Mouse (Mus musculus): ENCODE results near the gene Fgfr2. TPM values are rescaled to one million over a fixed set of nuclear protein-coding genes. Genes with fewer than 3 reads are reported as not detected.

The Fgfr2 gene
- total and polyA plus RNA-seq, 2 experiments from 2014 or later: 17.1 to 47.6 TPM

DNA sequence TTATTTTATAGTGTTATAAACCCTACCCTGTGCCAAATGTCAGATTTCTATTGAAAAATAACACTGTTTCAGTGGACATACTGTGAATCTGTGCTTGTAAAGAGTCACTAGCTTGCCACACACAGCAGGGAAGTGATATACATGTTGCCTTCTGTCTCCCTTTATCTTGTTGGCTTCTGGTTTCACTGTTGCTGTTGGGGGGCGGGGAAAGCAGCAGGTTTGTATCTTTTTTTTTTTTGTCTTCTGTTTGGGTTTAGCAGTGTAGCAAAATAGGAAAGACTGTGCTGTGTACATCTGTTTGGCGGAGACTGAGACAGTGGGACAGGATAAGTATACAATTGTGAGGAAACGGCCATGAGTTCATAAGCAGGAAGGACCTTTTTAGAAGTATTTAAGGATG lies 2255.9 kb downstream of the Fgfr2 start:
- peak overlapping the region; percentile 72 for H3K4me2 ChIP-seq (ENCODE audit: low read depth)
- H3K27ac ChIP-seq (ENCODE audit: low read depth, low read length): no peak overlapping the region
- H3K27me3 ChIP-seq (ENCODE audit: insufficient read depth, low read length): no peaks in the 10 kb centered on the region; the same call in 1 of the 2 replicates
- no peaks in the 10 kb centered on the region for H3K36me3 ChIP-seq (ENCODE audit: insufficient read depth)
- H3K4me3 ChIP-seq (ENCODE audit: low read depth, low read length): peak overlapping the region; percentile 85
- 73% methylated on average over 3 of the region's 3 CpGs for WGBS
- H3K4me1 ChIP-seq (ENCODE audit: insufficient read depth): peaks cover 7% of the 10 kb centered on the region; the same call in 1 of the 2 replicates
- no peak for DNase-seq
- H3K9ac ChIP-seq: no peak overlapping the region
- TF ChIP-seq CTCF (IDR thresholded peaks at IDR 0.05; ENCODE audit: low read depth): no peak
- no peaks in the 10 kb centered on the region for H3K9me3 ChIP-seq (ENCODE audit: low read length)
- ATAC-seq: no peak

DNA sequence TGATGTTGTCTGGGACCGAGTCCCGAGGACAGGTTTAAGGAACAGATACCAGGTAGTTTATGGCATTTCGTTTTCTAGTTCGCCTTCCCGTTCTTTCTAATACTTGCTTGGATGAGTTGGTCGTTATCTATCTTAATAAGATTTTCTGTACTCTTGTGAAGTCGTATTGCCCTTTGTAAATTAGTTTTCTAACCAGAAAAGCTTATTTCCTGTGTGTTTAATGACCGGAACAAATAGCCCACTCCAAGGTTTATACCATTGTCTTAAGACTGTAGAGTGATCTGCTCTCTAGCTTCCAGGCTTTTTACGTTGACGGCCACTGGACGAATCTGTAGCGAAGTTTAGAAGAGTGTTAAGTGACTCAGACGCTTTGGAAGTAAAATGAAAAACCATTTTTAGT lies 2256.5 kb downstream of the Fgfr2 start:
- WGBS: 5% methylated on average over 13 of the region's 13 CpGs
- peaks cover 7% of the 10 kb centered on the region; the same call in 1 of the 2 replicates for H3K4me1 ChIP-seq (ENCODE audit: insufficient read depth)
- ATAC-seq: no peak
- TF ChIP-seq CTCF (IDR thresholded peaks at IDR 0.05; ENCODE audit: low read depth): no peak
- no peaks in the 10 kb centered on the region; the same call in 1 of the 2 replicates for H3K27me3 ChIP-seq (ENCODE audit: insufficient read depth, low read length)
- no peak for DNase-seq
- H3K9ac ChIP-seq: peak overlapping the region; percentile 87
- H3K4me3 ChIP-seq (ENCODE audit: low read depth, low read length): peak overlapping the region; percentile 85
- H3K36me3 ChIP-seq (ENCODE audit: insufficient read depth): no peaks in the 10 kb centered on the region
- peak overlapping the region; percentile 72 for H3K4me2 ChIP-seq (ENCODE audit: low read depth)
- peak overlapping the region; percentile 91 for H3K27ac ChIP-seq (ENCODE audit: low read depth, low read length)
- no peaks in the 10 kb centered on the region for H3K9me3 ChIP-seq (ENCODE audit: low read length)

DNA sequence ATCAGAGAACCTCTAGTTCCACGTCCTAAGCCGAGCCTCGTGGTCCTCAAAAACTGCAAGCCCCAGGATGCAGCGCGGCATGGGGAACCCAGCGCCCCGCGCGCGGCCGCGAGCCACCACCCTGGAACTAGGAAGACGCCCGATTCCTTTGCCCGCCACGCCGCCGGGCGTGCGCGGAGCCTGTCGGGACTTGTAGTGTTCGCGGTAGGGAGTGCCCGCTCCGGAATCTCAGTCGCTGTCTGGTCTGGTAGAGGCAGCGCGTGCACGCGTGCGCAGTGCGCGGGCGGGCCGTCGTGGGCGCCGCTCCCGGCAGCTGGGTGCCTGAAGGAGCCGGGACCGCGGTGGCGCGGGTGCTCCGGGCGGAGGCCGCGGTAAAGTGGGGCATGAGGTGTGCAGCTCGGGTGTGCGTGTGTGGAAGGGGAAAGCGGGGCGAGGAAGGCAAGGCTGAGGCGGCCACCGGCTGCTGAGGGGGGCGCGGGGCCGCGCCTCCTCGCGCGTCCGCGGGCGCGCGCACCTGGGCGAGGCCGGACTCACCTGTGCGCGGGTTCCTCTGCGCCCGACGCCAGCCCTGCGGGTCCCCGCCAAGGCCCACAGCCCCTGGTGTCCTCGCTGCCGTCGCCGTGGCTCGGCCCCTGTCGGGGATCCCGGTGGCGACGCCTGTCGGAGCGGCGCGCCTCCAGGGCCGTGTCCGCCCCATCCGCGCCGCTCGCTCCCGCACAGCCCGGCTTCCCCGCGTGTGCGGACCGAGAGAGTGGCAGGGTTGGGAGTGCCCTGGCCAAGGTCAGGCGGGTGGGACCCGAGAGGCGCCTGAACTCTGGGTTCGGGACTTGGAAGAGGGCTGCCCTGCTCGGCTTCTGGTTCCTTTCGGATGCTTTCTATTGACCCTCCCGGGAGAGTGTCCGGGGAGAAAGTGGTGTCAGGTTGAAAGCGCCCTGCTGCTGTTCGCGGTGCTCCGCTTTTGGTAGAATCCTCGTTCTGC lies 2257.2 kb downstream of the Fgfr2 start, which contains the start of gene Plekha1:
Plekha1 (plus strand) TSS at position 144 of the 979 bp plus-strand sequence.
- peak; percentile 42 for TF ChIP-seq CTCF (IDR thresholded peaks at IDR 0.05; ENCODE audit: low read depth)
- H3K27ac ChIP-seq (ENCODE audit: low read depth, low read length): peak within 1 kb of the TSS; percentile 91
- no peaks in the 10 kb centered on the region for H3K36me3 ChIP-seq (ENCODE audit: insufficient read depth)
- H3K27me3 ChIP-seq (ENCODE audit: insufficient read depth, low read length): no peaks in the 10 kb centered on the region; the same call in 1 of the 2 replicates
- WGBS: 2% methylated on average over 100 of the region's 114 CpGs
- peak within 1 kb of the TSS; percentile 87 for H3K9ac ChIP-seq
- no peaks in the 10 kb centered on the region for H3K9me3 ChIP-seq (ENCODE audit: low read length)
- peak within 1 kb of the TSS; percentile 72 for H3K4me2 ChIP-seq (ENCODE audit: low read depth)
- peak; percentile 99 for DNase-seq
- H3K4me3 ChIP-seq (ENCODE audit: low read depth, low read length): peak within 1 kb of the TSS; percentile 85
- H3K4me1 ChIP-seq (ENCODE audit: insufficient read depth): peaks cover 10% of the 10 kb centered on the region; the same call in 1 of the 2 replicates
- ATAC-seq: peak; percentile 99

GRCm38 (mm10) chr7:130864711-130865110 lies 2258.4 kb downstream of the Fgfr2 start:
- no peak overlapping the region for H3K4me2 ChIP-seq (ENCODE audit: low read depth)
- H3K27ac ChIP-seq (ENCODE audit: low read depth, low read length): no peak overlapping the region
- H3K36me3 ChIP-seq (ENCODE audit: insufficient read depth): no peaks in the 10 kb centered on the region
- H3K4me1 ChIP-seq (ENCODE audit: insufficient read depth): peaks cover 14% of the 10 kb centered on the region; the same call in 1 of the 2 replicates
- H3K9me3 ChIP-seq (ENCODE audit: low read length): no peaks in the 10 kb centered on the region
- WGBS: 80% methylated on average over 7 of the region's 7 CpGs
- no peaks in the 10 kb centered on the region; the same call in 1 of the 2 replicates for H3K27me3 ChIP-seq (ENCODE audit: insufficient read depth, low read length)
- no peak overlapping the region for H3K9ac ChIP-seq
- no peak for TF ChIP-seq CTCF (IDR thresholded peaks at IDR 0.05; ENCODE audit: low read depth)
- no peak for DNase-seq
- no peak for ATAC-seq
- no peak overlapping the region for H3K4me3 ChIP-seq (ENCODE audit: low read depth, low read length)

DNA sequence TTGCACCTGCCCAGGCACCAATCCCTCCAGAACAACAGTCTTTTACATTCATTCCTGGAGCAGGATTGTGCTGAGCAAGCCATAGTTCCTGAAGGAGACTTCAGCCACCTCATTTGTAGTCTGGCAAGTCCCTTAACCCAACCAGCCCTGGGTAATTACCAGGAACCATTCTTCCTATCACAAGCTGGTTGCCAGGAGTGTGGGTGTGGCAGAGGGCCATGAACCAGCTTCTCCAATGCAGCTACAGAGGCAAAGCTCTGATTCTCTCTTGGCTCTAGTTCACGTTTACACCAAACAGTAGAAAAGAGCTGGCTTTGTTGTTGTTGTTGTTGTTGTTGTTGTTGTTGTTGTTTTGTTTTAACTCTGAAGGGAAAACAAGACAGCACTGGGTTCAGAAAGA lies 2260.6 kb downstream of the Fgfr2 start:
- Histone ChIP-seq H3K4me3 (ENCODE audit: low read depth, low read length) (no peak overlapping the region), H3K9me3 (ENCODE audit: low read length) (no peaks in the 10 kb centered on the region), H3K9ac (no peak overlapping the region), H3K27ac (ENCODE audit: low read depth, low read length) (no peak overlapping the region), H3K27me3 (ENCODE audit: insufficient read depth, low read length) (no peaks in the 10 kb centered on the region; the same call in 1 of the 2 replicates), H3K4me1 (ENCODE audit: insufficient read depth) (peaks cover 11% of the 10 kb centered on the region; the same call in 1 of the 2 replicates), H3K36me3 (ENCODE audit: insufficient read depth) (no peaks in the 10 kb centered on the region), H3K4me2 (ENCODE audit: low read depth) (no peak overlapping the region)
- 12% methylated on average over 1 of the region's 1 CpGs for WGBS
- ATAC-seq: no peak
- TF ChIP-seq CTCF (IDR thresholded peaks at IDR 0.05; ENCODE audit: low read depth): no peak
- peak; percentile 11 for DNase-seq

- H3K27ac ChIP-seq (ENCODE audit: low read depth, low read length): peak overlapping the region; percentile 29; the same call in 1 of the 2 replicates
- H3K4me2 ChIP-seq (ENCODE audit: low read depth): no peak overlapping the region
Measured at GRCm38 (mm10) chr7:130860721-130861142, 2262.4 kb downstream of the Fgfr2 start.

More at GRCm38 (mm10) chr7:130860721-130861142, 2262.4 kb downstream of the Fgfr2 start:
- Histone ChIP-seq H3K27me3 (ENCODE audit: insufficient read depth, low read length) (no peaks in the 10 kb centered on the region; the same call in 1 of the 2 replicates), H3K4me3 (ENCODE audit: low read depth, low read length) (no peak overlapping the region), H3K9me3 (ENCODE audit: low read length) (no peaks in the 10 kb centered on the region), H3K9ac (no peak overlapping the region), H3K4me1 (ENCODE audit: insufficient read depth) (peaks cover 7% of the 10 kb centered on the region; the same call in 1 of the 2 replicates), H3K36me3 (ENCODE audit: insufficient read depth) (no peaks in the 10 kb centered on the region)
- DNase-seq (peak; percentile 45), ATAC-seq (peak; percentile 5; the same call in 1 of the 2 replicates)
- WGBS: 13% methylated on average over 11 of the region's 11 CpGs
- no peak for TF ChIP-seq CTCF (IDR thresholded peaks at IDR 0.05; ENCODE audit: low read depth)

Measured in forebrain, postnatal 0 days (tissue).